Mouse (Mus musculus) cerebellum, postnatal 4 days (tissue): ENCODE data around the gene Tmem79.
"Not testable (repeated sequence)": the region's sequence is repeated elsewhere in the genome, so short reads cannot be mapped to it uniquely, and the experiment has no call there.

Source experiments
- DNase-seq, 2 experiments: peaks; one replicate each; pipeline ENCODE4 v3.0.0; 2022; ENCODE audit warnings: low spot score in 2 of 2, mixed read lengths in 1 of 2

The Tmem79 gene

GRCm38 (mm10) chr3:88285565-88285895 is 50.4 kb downstream of the Tmem79 start:
- not testable (repeated sequence) for DNase-seq

DNA sequence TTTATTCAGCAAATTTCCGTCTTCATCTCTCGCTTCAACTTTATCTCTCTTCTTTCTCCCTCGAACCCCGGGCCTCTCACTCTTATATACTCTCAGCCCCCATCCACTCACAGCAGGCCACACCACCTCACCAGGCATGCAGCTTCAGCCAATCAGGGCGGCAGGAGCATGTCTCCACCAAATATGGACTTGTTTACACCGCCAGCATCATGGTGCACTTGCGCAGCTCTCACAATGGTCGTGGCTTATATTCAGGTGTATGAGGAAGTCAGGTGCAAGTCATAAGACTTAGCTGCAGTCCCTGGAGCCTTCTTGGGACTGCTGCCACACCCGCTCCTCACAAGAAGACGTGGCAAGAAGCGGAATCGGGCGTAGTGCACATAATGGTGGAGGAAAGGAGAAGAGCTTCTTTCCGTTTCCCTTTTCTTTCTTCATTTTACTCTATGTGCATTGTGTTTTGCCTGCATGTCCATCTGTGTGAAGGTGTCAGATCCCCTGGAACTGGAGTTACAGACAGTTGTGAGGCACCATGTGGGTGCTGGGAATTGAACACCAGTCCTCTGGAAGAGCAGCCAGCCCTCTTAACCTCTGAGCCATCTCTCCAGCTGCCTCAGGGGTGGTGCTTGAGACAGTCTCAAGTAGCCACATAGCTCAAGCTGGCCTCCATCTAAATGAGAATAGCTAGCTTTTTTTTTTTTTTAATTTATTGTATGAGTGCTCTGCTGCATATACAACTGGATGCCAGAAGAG is 51.0 kb downstream of the Tmem79 start:
- DNase-seq, result not testable (repeated sequence)

DNA sequence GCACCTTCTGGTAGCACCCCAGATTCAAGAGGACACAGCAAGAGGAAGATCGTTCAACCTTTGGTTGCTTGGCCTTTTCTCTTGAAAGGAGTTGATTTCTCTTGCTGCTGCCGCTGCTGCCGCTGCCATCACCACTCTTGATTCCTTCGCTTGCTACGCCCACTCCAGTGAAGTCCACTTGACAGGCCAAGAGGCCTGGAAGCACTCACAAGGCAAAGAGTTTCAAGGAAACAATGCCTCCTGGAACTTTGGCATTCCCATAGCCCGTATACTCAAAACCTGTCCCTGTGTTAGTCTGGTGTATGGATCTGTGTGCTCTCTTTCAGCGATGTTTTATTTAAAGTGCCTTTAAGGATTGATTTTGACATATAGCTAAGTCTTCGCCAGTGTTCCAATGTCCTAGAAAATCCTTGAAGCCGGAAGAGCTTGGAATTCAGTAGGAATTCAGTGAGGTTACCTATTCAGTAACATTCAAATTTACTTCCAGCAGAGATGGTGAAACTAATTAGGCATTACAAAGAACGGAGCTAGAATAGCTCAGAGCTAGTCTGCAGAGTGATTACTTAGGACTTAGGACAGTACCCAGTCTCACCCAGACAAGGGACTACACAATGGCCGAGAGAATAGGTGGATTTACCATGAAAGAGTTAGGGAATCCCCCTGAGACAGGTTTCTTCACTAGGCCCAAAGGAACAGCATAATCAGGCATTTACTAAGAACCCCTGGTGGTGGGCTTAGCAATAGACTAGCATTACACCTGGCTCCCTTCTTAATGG is 54.6 kb downstream of the Tmem79 start:
- DNase-seq, result not testable (repeated sequence)

DNA sequence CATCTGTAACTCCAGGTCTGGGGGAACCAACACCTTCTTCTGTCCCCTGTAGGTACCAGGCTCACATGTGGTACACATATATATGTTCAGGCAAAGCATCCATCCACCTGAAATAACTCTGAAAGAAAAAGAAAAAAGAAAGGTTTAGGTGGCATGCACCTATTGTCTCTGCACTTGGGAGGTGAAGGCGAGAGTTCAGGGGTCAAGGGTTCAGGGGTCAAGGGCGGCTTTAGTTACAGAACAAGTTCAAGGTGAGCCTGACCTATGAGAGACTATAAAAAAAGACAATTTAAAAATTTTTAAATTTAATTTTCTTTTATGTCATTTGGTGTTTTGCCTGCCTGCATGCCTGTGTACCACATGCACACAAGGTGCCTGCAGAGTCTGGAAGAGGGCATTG is 55.9 kb downstream of the Tmem79 start:
- no peak for DNase-seq
